Mouse (Mus musculus): ENCODE results near the gene Rlf.

DNA sequence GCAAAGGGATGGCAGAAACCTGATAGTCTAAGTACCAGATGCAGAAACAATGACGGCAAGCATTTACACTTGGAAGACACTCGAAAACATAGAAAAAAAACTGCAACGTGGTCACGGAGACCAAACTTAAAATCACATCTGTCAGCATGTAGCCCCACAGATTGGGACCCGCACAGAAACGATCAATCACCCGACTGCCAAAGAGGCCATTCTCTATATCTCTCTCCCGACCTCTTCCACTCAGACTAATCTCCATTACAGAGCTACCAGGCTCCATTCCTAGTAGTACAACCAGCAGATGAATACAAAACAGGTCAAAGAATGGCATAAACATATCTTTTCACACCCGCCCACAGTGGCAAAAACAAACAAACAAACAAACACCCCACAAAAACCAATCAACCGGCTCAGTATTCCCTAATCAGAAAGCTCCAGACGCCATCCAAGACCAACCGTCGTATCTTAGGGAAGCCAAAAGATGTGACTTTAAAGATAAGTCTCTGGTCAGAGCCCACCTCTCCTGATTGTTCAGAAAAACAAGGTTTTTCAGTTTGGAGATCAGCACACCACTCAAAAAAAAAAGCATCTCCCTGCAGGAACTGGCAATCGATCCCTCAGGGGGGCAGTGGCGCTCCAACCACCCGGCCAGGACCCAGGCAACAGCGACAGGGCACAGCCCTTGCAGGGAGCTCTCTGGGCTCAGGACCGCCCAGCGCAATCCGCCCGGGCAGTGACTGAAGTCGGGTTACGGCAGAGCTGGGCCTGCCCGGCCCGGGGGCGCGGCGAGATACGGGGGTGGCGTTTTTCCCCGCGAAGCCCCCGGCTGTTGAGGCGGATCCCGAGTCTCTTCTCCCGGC, 720 bp downstream of the Rlf start:
- no peak for TF ChIP-seq CTCF (IDR thresholded peaks at IDR 0.05; ENCODE audit: borderline replicate concordance, insufficient read depth, low read length)
- no peak for TF ChIP-seq POLR2A (IDR thresholded peaks at IDR 0.05; ENCODE audit: low read depth, low read length)
